Mouse (Mus musculus) E14TG2a.4 (cell line): ENCODE measurements around the gene Sec22a.
A peak's percentile ranks its signal among the peaks of the same experiment; 100 is the strongest.

Source experiments
- H3K27me3 ChIP-seq: 2 replicates; pipeline ENCODE4 v1.6.1; 2014; ENCODE audit warnings: low read length, control low read depth; ENCODE audit not compliant: insufficient read depth
- H3K36me3 ChIP-seq: 2 replicates; pipeline ENCODE4 v1.6.1; 2014; ENCODE audit warnings: low read length, control low read depth; ENCODE audit not compliant: insufficient read depth
- H3K4me1 ChIP-seq: replicated peaks from 2 replicates; pipeline ENCODE4 v1.6.1; 2014; ENCODE audit warnings: low read depth, low read length, control low read depth
- H3K4me3 ChIP-seq: replicated peaks from 2 replicates; pipeline ENCODE4 v1.5.1; 2014; ENCODE audit warnings: mild to moderate bottlenecking, low read length
- H3K9me3 ChIP-seq: 2 replicates; pipeline ENCODE4 v1.6.1; 2014; ENCODE audit warnings: low read length, control low read depth
- CTCF ChIP-seq: conservative IDR thresholded peaks from 2 replicates; pipeline ENCODE4 v1.5.1; 2014; ENCODE audit warnings: low read length
- NANOG ChIP-seq: IDR thresholded peaks from 2 replicates; pipeline ENCODE4 v1.6.1; 2014; ENCODE audit warnings: borderline replicate concordance, low read length, mixed read lengths
- POU5F1 ChIP-seq: IDR thresholded peaks from 2 replicates; pipeline ENCODE4 v1.6.1; 2014; ENCODE audit warnings: low read length, borderline replicate concordance

Gene Sec22a

DNA sequence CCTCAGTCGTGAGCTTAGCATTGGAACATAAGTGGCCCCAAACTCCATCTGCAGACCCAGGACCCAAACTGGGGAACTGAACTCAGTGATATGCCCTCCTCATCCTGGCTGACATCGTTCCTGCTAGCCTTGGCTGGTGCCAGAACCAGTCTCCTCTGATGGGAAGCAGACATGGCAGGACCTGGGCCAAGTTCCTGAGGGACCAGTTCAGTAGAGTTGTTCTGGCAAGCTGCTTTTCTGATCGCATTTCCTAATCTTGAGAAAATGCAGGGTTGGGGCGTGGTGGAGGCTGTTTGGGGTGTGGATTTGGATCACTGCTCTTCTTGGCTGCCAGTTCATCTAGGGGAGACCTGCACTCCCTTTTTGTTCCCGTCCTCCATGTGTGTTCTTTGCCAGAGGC is 65.9 kb downstream of the Sec22a start:
- H3K4me1 ChIP-seq = no peaks in the 10 kb centered on the region
- H3K36me3 ChIP-seq = no peaks in the 10 kb centered on the region
- no peak for TF ChIP-seq CTCF
- no peak for TF ChIP-seq POU5F1
- no peak overlapping the region for H3K4me3 ChIP-seq
- no peaks in the 10 kb centered on the region for H3K9me3 ChIP-seq
- peaks cover 11% of the 10 kb centered on the region for H3K27me3 ChIP-seq

DNA sequence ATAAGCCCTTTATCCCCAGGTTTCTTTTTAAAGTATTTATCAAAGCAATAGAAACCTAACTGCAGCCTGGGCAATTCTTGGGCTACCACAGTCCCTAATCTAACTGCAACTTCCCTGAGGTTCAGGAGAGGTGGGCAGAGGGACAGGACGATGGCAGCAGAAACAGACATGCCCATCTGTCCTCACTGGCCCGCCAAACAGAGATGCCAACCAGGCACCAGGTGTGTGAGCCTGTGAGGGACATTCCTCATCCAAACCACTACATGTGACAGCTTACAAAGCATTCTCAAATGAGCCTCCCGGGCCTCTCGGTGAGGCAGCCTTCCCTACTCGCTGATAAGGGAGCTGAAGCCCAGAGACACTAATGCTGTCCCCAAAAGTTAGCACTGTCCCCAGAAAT is 76.5 kb downstream of the Sec22a start:
- H3K4me3 ChIP-seq = no peak overlapping the region
- TF ChIP-seq CTCF = no peak
- H3K9me3 ChIP-seq = no peaks in the 10 kb centered on the region
- no peaks in the 10 kb centered on the region for H3K36me3 ChIP-seq
- peaks cover 6% of the 10 kb centered on the region; the same call in 1 of the 2 replicates for H3K27me3 ChIP-seq
- peaks cover 5% of the 10 kb centered on the region; the same call in 1 of the 2 replicates for H3K4me1 ChIP-seq

DNA sequence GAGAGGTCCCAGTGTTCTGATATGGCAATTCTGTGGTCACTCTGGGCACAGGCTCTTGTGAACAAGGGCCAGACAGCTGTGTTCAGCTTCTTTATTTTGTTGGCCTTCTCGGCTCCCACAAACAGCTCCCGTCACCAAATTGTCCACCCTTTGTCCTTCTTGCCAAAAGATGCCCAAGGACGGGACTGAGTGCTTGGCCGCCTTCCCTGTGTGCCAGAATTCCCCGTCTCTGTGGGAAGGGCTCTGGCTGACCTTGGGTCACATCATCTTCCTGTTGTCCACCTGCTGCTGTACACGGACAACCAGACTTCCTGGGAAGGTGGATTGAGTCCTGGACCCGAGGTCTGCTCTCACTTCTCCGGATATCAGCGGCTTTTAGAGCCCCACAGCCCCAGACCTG is 77.9 kb downstream of the Sec22a start:
- H3K4me3 ChIP-seq = no peak overlapping the region
- peaks cover 6% of the 10 kb centered on the region; the same call in 1 of the 2 replicates for H3K27me3 ChIP-seq
- peaks cover 5% of the 10 kb centered on the region; the same call in 1 of the 2 replicates for H3K4me1 ChIP-seq
- no peaks in the 10 kb centered on the region for H3K36me3 ChIP-seq
- H3K9me3 ChIP-seq = no peaks in the 10 kb centered on the region
- TF ChIP-seq CTCF = no peak
- no peak for TF ChIP-seq POU5F1
- TF ChIP-seq NANOG = no peak

DNA sequence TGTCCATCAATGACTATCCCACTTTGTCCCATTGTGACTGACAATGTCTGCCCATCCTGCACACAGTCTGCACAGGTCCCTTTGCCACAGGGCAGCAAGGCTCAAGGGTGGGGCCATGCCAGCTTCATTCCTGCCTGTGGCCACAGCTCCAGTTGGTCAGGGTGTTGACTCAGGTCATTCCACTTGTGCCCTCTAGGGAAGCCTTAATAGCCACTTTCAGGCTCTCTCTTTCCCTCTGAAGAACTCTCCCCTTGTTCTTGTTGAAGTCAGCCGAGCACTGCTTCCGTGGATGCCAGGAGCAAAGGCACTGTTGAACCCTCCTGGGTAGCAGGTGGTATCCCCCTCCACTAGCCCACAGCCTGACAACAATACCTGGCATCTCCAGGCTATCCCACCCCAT is 81.3 kb downstream of the Sec22a start:
- Histone ChIP-seq H3K9me3 (no peaks in the 10 kb centered on the region), H3K4me3 (no peak overlapping the region), H3K36me3 (no peaks in the 10 kb centered on the region), H3K27me3 (peaks cover 5% of the 10 kb centered on the region), H3K4me1 (no peaks in the 10 kb centered on the region; the same call in 1 of the 2 replicates)
- no peak for TF ChIP-seq CTCF
- TF ChIP-seq NANOG = no peak
- no peak for TF ChIP-seq POU5F1

DNA sequence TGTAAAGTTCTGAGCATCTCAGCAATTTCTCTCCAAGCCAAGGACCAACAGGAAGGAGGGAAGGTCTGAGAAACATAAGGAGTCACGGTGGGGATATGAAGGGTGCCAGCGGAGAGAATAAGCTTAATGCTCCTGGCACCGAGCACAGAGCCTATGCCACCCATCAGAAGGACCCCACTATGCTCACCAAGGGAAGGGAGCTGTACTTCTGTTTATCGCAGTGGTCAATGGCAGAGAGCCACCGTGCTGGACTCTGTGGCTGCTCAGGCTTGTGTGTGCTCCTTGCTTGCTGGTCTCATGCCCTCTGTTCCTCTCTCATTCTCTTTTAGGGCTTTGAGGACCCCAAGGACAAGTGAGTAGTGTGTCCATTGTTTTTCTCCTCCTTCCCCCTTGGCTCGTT is 85.6 kb downstream of the Sec22a start:
- Histone ChIP-seq H3K4me1 (0 out of 2 replicates have a peak, but pooled peaks cover 3% of the 10 kb centered on the region), H3K36me3 (no peaks in the 10 kb centered on the region), H3K27me3 (peaks cover 33% of the 10 kb centered on the region), H3K9me3 (no peaks in the 10 kb centered on the region), H3K4me3 (no peak overlapping the region)
- no peak for TF ChIP-seq POU5F1
- TF ChIP-seq CTCF = no peak
- no peak for TF ChIP-seq NANOG

DNA sequence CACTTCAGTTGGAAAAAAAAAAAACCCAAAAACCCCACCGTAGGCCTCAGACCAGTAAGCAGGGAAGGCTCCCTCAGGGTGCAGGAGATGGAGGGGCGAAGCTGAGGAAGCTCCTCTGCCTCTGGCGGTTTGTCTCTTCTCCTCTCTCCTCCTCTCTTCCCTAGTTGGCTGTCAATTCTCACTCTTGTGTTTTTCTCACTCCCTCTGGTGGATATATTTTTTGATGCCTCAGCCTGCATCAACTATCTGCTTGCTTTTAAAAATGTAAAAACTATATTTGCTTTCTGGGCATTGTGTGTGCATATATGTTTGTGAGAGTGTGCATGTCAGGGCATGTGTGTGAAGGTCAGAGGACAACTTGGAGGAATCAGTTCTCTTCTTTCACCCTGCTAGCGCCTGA is 91.3 kb downstream of the Sec22a start:
- H3K4me1 ChIP-seq = peaks cover 34% of the 10 kb centered on the region
- no peaks in the 10 kb centered on the region for H3K9me3 ChIP-seq
- peaks cover 41% of the 10 kb centered on the region for H3K27me3 ChIP-seq
- no peak overlapping the region for H3K4me3 ChIP-seq
- TF ChIP-seq CTCF = no peak
- TF ChIP-seq NANOG = no peak
- TF ChIP-seq POU5F1 = no peak
- no peaks in the 10 kb centered on the region for H3K36me3 ChIP-seq

DNA sequence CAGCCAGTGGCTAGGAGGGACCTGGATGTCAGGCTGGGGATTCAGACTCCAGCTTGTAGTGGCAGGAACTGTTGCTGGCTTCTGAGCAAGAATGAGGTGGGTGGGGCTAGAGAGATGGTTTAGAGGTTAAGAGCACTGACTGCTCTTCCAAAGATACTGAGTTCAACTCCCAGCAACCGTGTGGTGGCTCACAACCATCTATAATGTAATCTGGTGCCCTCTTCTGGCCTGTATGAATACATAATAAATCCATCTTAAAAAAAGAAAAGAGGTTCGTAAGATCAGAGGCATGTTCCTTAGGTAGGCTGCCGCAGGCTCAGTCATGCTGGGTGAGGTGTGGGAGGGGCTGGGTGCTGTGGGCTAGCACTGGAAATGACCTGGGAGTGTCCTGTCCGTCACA is 92.1 kb downstream of the Sec22a start:
- Histone ChIP-seq H3K9me3 (no peaks in the 10 kb centered on the region), H3K27me3 (peaks cover 34% of the 10 kb centered on the region), H3K4me3 (no peak overlapping the region), H3K36me3 (no peaks in the 10 kb centered on the region), H3K4me1 (peaks cover 34% of the 10 kb centered on the region)
- no peak for TF ChIP-seq NANOG
- TF ChIP-seq POU5F1 = no peak
- TF ChIP-seq CTCF = no peak

DNA sequence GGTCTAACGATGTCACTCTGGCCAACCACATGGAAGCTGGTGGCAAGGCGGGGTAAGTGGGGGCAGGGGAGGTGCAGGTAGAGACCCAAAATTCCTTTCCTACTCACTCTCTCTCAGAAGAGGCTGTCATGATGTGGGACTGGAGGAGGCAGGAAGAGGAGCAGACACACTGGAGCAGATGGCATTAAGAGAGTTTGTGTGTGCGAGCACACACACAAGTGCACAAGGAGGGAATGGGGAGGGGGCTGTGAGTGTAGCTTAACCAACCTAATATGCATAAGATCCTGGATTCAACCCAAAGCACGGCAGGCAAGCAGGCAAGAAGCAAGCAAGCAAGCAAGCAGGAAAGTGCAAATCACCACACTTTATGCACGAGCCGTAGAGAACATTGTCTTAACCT is 92.8 kb downstream of the Sec22a start:
- Histone ChIP-seq H3K9me3 (no peaks in the 10 kb centered on the region), H3K4me3 (no peak overlapping the region), H3K36me3 (no peaks in the 10 kb centered on the region), H3K27me3 (peaks cover 34% of the 10 kb centered on the region), H3K4me1 (peaks cover 34% of the 10 kb centered on the region)
- no peak for TF ChIP-seq NANOG
- no peak for TF ChIP-seq POU5F1
- TF ChIP-seq CTCF = no peak

DNA sequence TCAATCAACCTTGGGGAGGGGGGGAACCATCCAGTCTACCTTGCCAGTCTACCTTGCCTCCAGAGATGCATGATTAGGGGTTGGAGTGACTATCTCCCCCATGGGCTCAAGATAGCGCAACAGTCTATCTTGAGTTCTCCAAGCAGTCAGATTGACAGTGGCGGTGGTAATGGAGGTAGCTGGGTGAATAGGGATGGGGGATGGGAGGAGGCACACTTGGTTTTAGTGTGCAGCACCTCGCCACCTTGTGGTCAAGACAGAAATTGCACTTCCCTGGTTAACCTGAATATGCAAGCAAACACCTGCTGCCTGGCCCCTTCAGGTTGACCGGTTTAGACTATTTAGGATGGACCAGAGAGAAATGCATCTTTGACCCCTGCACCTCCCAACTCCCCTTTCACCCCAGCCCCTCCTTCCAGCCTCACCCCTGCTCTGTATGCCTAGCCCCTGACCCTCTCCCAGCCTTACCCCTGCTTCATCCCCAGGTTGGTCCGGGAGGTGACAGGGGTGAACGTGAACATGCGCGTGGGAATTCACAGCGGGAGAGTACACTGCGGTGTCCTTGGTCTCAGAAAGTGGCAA is 93.3 kb downstream of the Sec22a start:
- Histone ChIP-seq H3K27me3 (peaks cover 33% of the 10 kb centered on the region), H3K4me3 (no peak overlapping the region), H3K36me3 (no peaks in the 10 kb centered on the region), H3K4me1 (peaks cover 34% of the 10 kb centered on the region), H3K9me3 (no peaks in the 10 kb centered on the region)
- no peak for TF ChIP-seq NANOG
- TF ChIP-seq CTCF = peak; percentile 85
- no peak for TF ChIP-seq POU5F1
